Mouse (Mus musculus) kidney, adult 2 months (tissue): ENCODE results near the gene Rpusd1.

ENCODE experiments used
- CTCF ChIP-seq: fragments of 200-500 bp; conservative IDR thresholded peaks from 2 replicates; pipeline ENCODE4 v1.5.1; 2011; ENCODE audit warnings: low read depth, mild to moderate bottlenecking, control low read depth, low read length, moderate library complexity, mixed read lengths; ENCODE audit not compliant: insufficient read depth, insufficient read length
- POLR2A ChIP-seq: fragments of 200-500 bp; IDR thresholded peaks from one replicate; pipeline ENCODE4 v1.6.1; 2011; ENCODE audit warnings: low read depth, low read length, control low read depth

DNA sequence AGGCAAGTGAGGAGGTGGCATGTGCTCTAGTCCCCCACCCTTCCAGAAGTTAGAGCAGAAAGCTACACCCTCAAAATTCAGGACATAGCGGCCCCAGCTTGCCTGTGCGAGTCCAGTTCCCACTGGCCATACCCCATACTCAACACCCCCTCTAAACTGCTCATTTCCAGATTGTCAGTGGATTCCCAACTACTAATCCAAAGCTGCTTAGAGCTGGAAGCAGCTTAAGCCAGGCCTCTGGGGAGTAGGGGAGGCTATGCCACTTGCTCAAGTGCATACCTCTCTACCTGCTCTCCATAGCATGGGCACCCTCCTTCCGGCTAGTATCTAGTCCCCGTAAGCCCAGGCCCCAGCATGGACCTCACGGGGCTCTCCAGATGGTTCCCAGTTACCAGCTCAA is 6.0 kb upstream of the Rpusd1 start:
- TF ChIP-seq CTCF (no peak), POLR2A (no peak)
